Mouse (Mus musculus): ENCODE measurements around the gene Anks3.

Gene Anks3

DNA sequence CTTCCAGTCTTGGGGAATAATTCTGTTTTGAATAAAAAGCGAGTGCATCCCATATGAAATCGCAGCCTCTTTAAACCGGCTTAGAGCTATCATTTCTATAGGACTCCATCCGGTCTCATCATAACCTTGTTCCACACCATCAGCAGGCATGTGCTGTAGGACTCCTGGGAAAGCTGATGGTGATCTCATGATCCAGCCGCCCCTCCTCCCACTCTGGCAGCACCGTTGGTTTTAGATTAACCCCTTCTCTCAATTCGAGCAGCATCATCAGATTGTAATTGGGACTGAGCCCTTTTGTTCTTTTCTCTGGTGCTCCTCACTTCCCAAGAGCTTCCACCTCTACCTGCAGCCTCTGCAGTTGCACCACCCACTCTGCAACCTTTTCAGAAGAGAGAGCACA is 62.8 kb downstream of the Anks3 start:
- no peak for DNase-seq (ENCODE audit: low read depth in 2 of 2, low spot score in 2 of 2)

- DNase-seq (ENCODE audit: low read depth in 2 of 2, low spot score in 2 of 2), result no peak
Observed at GRCm38 (mm10) chr16:4899711-4900110, 64.3 kb downstream of the Anks3 start.

GRCm38 (mm10) chr16:4898881-4899280 is 65.1 kb downstream of the Anks3 start:
- DNase-seq (ENCODE audit: low read depth in 2 of 2, low spot score in 2 of 2), result no peak

GRCm38 (mm10) chr16:4897146-4897730 is 66.8 kb downstream of the Anks3 start:
- no peak for DNase-seq (ENCODE audit: low read depth in 2 of 2, low spot score in 2 of 2)

- no peak for DNase-seq (ENCODE audit: low read depth in 2 of 2, low spot score in 2 of 2)
Observed at GRCm38 (mm10) chr16:4896249-4897027, 67.6 kb downstream of the Anks3 start.

- no peak for DNase-seq (ENCODE audit: low read depth in 2 of 2, low spot score in 2 of 2)
Observed at GRCm38 (mm10) chr16:4894201-4894908, 69.7 kb downstream of the Anks3 start.

DNA sequence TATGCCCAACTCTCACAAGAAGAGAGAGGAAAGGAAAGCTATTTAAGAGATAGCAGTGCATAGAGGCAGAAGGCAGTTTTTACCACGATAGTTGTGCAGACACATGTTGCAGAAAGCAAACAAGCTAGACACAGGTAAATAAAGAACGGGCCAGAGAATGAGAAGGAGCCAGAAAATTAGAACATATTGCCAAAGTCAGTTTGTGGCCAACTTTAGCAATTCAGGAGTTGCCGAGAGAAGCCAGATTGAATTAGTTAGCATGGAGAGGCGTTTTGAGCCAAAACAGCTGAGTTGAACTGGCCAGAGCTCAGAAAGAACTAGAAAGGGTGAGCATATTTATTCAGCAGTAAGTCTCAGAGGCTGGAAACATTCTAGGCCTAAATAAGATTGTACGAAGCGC is 71.8 kb downstream of the Anks3 start:
- DNase-seq (ENCODE audit: low read depth in 2 of 2, low spot score in 2 of 2), result no peak
